Mouse (Mus musculus) CH12.LX (cell line): ENCODE measurements around the gene Maml2.

Experiments used
- CTCF ChIP-seq, 2 experiments: IDR thresholded peaks in 1 of 2; conservative IDR thresholded peaks in 1 of 2; 2 replicates each; pipeline ENCODE4 v1.5.1; 2011 to 2012; ENCODE audit warnings: low read depth in 2 of 2, low read length in 2 of 2, improper control_type of control experiment in 1 of 2, inconsistent platforms in 1 of 2, mild to moderate bottlenecking in 1 of 2, moderate library complexity in 1 of 2
- NRF1 ChIP-seq: IDR thresholded peaks from 2 replicates; pipeline ENCODE4 v1.6.1; 2014; ENCODE audit warnings: low read depth, mild to moderate bottlenecking, inconsistent platforms, low read length, improper control_type of control experiment, moderate library complexity
- TBP ChIP-seq: conservative IDR thresholded peaks from 2 replicates; pipeline ENCODE4 v1.6.1; 2011; ENCODE audit warnings: low read depth, low read length, improper control_type of control experiment

GRCm38 (mm10) chr9:13308718-13309117 lies 11.0 kb downstream of the Maml2 start:
- TF ChIP-seq CTCF (conservative IDR thresholded peaks at IDR 0.05 in 1 of 2, IDR thresholded peaks at IDR 0.05 in 1 of 2; ENCODE audit: low read depth in 2 of 2, low read length in 2 of 2) (no peak), TBP (no peak), NRF1 (no peak)
